Mouse (Mus musculus): Measurements from ENCODE around the gene Tmem97.

The Tmem97 gene

GRCm38 (mm10) chr11:78512025-78512957 is 38.3 kb downstream of the Tmem97 start, which contains the start of the genes Tmem199 and Poldip2:
Tmem199 (minus strand) TSS chr11:78512172.
Poldip2 (plus strand) TSS chr11:78512193.
- DNase-seq (ENCODE audit: low spot score): peak; percentile 62

GRCm38 (mm10) chr11:78509148-78509547 is 41.4 kb downstream of the Tmem97 start:
- no peak for DNase-seq (ENCODE audit: low spot score)

- no peak for DNase-seq (ENCODE audit: low spot score)
Measured at GRCm38 (mm10) chr11:78505430-78505829, 45.1 kb downstream of the Tmem97 start.

GRCm38 (mm10) chr11:78502909-78503650 is 47.5 kb downstream of the Tmem97 start, which contains the start of gene Sebox:
Sebox (plus strand) TSS chr11:78503447.
- no peak for DNase-seq (ENCODE audit: low spot score)

GRCm38 (mm10) chr11:78501529-78501928 is 49.0 kb downstream of the Tmem97 start:
- DNase-seq (ENCODE audit: low spot score): no peak

GRCm38 (mm10) chr11:78500623-78501202 is 49.9 kb downstream of the Tmem97 start:
- no peak for DNase-seq (ENCODE audit: low spot score)

- DNase-seq (ENCODE audit: low spot score): no peak
Measured at GRCm38 (mm10) chr11:78499543-78499942, 51.0 kb downstream of the Tmem97 start.

- no peak for DNase-seq (ENCODE audit: low spot score)
Measured at GRCm38 (mm10) chr11:78499004-78499403, 51.6 kb downstream of the Tmem97 start, which contains the start of gene Vtn. Vtn (plus strand) TSS chr11:78499091.

GRCm38 (mm10) chr11:78497544-78498522 is 52.7 kb downstream of the Tmem97 start, which contains the start of gene Sarm1:
Sarm1 (minus strand) TSS chr11:78497754.
- peak; percentile 49 for DNase-seq (ENCODE audit: low spot score)

- no peak for DNase-seq (ENCODE audit: low spot score)
Measured at GRCm38 (mm10) chr11:78497071-78497541, 53.5 kb downstream of the Tmem97 start.

- DNase-seq (ENCODE audit: low spot score): peak; percentile 15
Measured at GRCm38 (mm10) chr11:78495904-78496303, 54.7 kb downstream of the Tmem97 start.

All from ovary, postnatal 10 days (tissue).